Mouse (Mus musculus): ENCODE measurements around the gene Gm47995.

- no peak for TF ChIP-seq BHLHE40 (IDR thresholded peaks at IDR 0.05; ENCODE audit: low read depth, low read length)
- TF ChIP-seq MAFK (IDR thresholded peaks at IDR 0.05; ENCODE audit: insufficient replicate concordance, low read length) = no peak
- no peak for TF ChIP-seq CTCF (conservative IDR thresholded peaks at IDR 0.05 in 1 of 2, IDR thresholded peaks at IDR 0.05 in 1 of 2; ENCODE audit: low read depth in 2 of 2, low read length in 2 of 2)
- no peak for TF ChIP-seq POLR2A (IDR thresholded peaks at IDR 0.05; ENCODE audit: low read depth, low read length)
Measured at GRCm38 (mm10) chr1:151156129-151156528, 42.1 kb upstream of the Gm47995 start.

Measured in CH12.LX (cell line).